ENCODE assay signal across 12 mouse cellular contexts in the genomic region with DNA sequence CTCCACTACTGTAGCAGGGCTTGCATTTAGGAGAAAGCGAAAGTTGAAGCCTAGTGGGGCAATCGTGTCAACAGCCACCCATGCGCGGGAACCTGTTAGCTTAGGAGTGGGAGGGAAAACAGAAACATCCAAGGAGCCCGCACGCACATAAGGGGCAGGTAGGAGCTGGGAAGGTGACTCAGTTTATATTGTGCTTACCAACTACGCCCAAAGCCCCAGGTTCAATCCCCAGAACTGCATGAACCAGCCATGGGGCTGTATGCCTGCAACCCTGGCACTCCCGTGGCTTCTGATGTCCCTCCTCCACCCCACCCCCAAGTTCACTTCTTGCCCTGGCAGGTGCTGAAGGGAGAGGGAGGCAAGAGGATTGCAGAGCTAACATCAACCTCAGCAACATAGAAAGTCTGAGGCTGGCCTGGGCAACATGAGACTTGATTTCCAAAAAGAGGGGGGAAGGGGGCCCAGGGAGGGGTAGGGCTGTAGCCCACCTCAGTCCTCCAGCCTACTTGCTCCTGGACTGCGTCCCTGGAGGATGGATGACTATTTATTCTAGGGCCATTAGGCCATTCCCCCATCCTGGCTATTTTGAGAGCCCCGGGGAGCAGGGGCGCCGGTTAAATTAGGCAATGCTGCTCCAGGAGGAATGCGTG. TPM values are rescaled to one million over a fixed set of nuclear protein-coding genes. Genes with fewer than 3 reads are reported as not detected.
DNase-seq lines count a peak whose midpoint lies in the region; ATAC-seq lines count a peak whose summit lies in the region.
"Had no signal": no experiment of that assay in that cellular context is flagged by ENCODE, and none has a peak within 500 bp of the region (broad histone marks: within the 10 kb centered on the region; RNA-seq: fewer than 3 reads in every experiment).

No protein-coding gene starts in this region.

- peaks cover 10% of the 10 kb centered on the region; the same call in 1 of the 2 replicates for H3K36me3 ChIP-seq in heart, embryonic 10.5 days
- no peaks in the 10 kb centered on the region for H3K36me3 ChIP-seq in lung, embryonic 15.5 days
- no peaks in the 10 kb centered on the region for H3K36me3 ChIP-seq in intestine, embryonic 16.5 days (ENCODE audit: control insufficient read depth, insufficient read depth, low read length)
- 0 out of 2 replicates have a peak, but pooled peaks cover 3% of the 10 kb centered on the region for H3K36me3 ChIP-seq in stomach, embryonic 15.5 days
- no peaks in the 10 kb centered on the region for H3K36me3 ChIP-seq in midbrain, embryonic 11.5 days (ENCODE audit: control insufficient read depth, insufficient read depth, low read length)
- H3K36me3 ChIP-seq: neural tube, embryonic 12.5 days had no signal

- intact Hi-C loops in heart, postnatal 36 days (cut with DNase I): loop anchor here (10.0 kb wide), 1 partner anchor 1337 kb away; the partner anchor contains the start of gene Id3

- ATAC-seq in lung, embryonic 15.5 days (ENCODE audit: borderline replicate concordance, extremely low read depth, low FRiP score, low TSS enrichment): no peak
- no peak for ATAC-seq in intestine, embryonic 16.5 days
- ATAC-seq in stomach, embryonic 15.5 days (ENCODE audit: insufficient read depth, low FRiP score, low read depth): no peak
- no peak for ATAC-seq in midbrain, embryonic 11.5 days (ENCODE audit: low FRiP score)

- H3K27me3 ChIP-seq in heart, embryonic 10.5 days (ENCODE audit: insufficient read depth, poor library complexity, severe bottlenecking): no peaks in the 10 kb centered on the region
- H3K27me3 ChIP-seq in lung, embryonic 15.5 days: no peaks in the 10 kb centered on the region
- no peaks in the 10 kb centered on the region for H3K27me3 ChIP-seq in intestine, embryonic 16.5 days (replicated peaks; ENCODE audit: control insufficient read depth, insufficient read depth, low read length)
- no peaks in the 10 kb centered on the region for H3K27me3 ChIP-seq in stomach, embryonic 15.5 days (replicated peaks)
- no peaks in the 10 kb centered on the region for H3K27me3 ChIP-seq in midbrain, embryonic 11.5 days (ENCODE audit: control insufficient read depth, insufficient read depth, low read length)

- no peak for DNase-seq in heart, embryonic 10.5 days (ENCODE audit: low spot score)
- DNase-seq in heart, postnatal 36 days: no peak
- DNase-seq in lung, postnatal 14 days: no peak
- no peak for DNase-seq in left cerebral cortex, adult 18-20 months (ENCODE audit: low spot score in 2 of 2)
- DNase-seq in midbrain, embryonic 11.5 days (ENCODE audit: low spot score, missing footprints): no peak
- DNase-seq: thymus, adult 18-20 months had no signal

- H3K9ac ChIP-seq in lung, embryonic 15.5 days: peak overlapping the region; percentile 18; the same call in 1 of the 2 replicates
- peak overlapping the region; percentile 41; the same call in 1 of the 2 replicates for H3K9ac ChIP-seq in intestine, embryonic 16.5 days (ENCODE audit: low read depth, low read length)
- H3K9ac ChIP-seq in stomach, embryonic 15.5 days: no peak overlapping the region
- H3K9ac ChIP-seq in midbrain, embryonic 11.5 days (ENCODE audit: low read length): no peak overlapping the region
- H3K9ac ChIP-seq: neural tube, embryonic 12.5 days had no signal

- H3K27ac ChIP-seq in heart, embryonic 10.5 days: peak overlapping the region; percentile 85
- peak overlapping the region; percentile 94 for H3K27ac ChIP-seq in lung, embryonic 15.5 days
- peak overlapping the region; percentile 71 for H3K27ac ChIP-seq in intestine, embryonic 16.5 days (ENCODE audit: low read length)
- peak overlapping the region; percentile 82 for H3K27ac ChIP-seq in stomach, embryonic 15.5 days
- H3K27ac ChIP-seq in midbrain, embryonic 11.5 days (ENCODE audit: low read depth, low read length): no peak overlapping the region
- H3K27ac ChIP-seq: neural tube, embryonic 12.5 days had no signal

- peak overlapping the region; percentile 41; the same call in 1 of the 2 replicates for H3K4me2 ChIP-seq in lung, embryonic 15.5 days
- H3K4me2 ChIP-seq in intestine, embryonic 16.5 days (ENCODE audit: low read depth, low read length): peak overlapping the region; percentile 46; the same call in 1 of the 2 replicates
- no peak overlapping the region for H3K4me2 ChIP-seq in stomach, embryonic 15.5 days
- H3K4me2 ChIP-seq in midbrain, embryonic 11.5 days: no peak overlapping the region
- H3K4me2 ChIP-seq: neural tube, embryonic 12.5 days had no signal

- H3K4me3 ChIP-seq in heart, embryonic 10.5 days: peak overlapping the region; percentile 36
- no peak overlapping the region for H3K4me3 ChIP-seq in lung, embryonic 15.5 days
- no peak overlapping the region for H3K4me3 ChIP-seq in intestine, embryonic 16.5 days (ENCODE audit: low read length)
- H3K4me3 ChIP-seq in stomach, embryonic 15.5 days (replicated peaks): no peak overlapping the region
- H3K4me3 ChIP-seq in midbrain, embryonic 11.5 days (ENCODE audit: low read depth, low read length): no peak overlapping the region
- H3K4me3 ChIP-seq: neural tube, embryonic 12.5 days had no signal

- 40% methylated on average over 13 of the region's 13 CpGs for WGBS in heart, embryonic 10.5 days
- WGBS in lung, embryonic 15.5 days: 50% methylated on average over 13 of the region's 13 CpGs
- 37% methylated on average over 13 of the region's 13 CpGs for WGBS in intestine, embryonic 16.5 days
- 47% methylated on average over 13 of the region's 13 CpGs for WGBS in stomach, embryonic 15.5 days
- 69% methylated on average over 13 of the region's 13 CpGs for WGBS in midbrain, embryonic 11.5 days

- H3K9me3 ChIP-seq in heart, embryonic 10.5 days: no peaks in the 10 kb centered on the region
- no peaks in the 10 kb centered on the region for H3K9me3 ChIP-seq in lung, embryonic 15.5 days
- no peaks in the 10 kb centered on the region for H3K9me3 ChIP-seq in intestine, embryonic 16.5 days (ENCODE audit: control insufficient read depth, low read length)
- no peaks in the 10 kb centered on the region for H3K9me3 ChIP-seq in stomach, embryonic 15.5 days
- H3K9me3 ChIP-seq in midbrain, embryonic 11.5 days (ENCODE audit: control insufficient read depth, low read length): no peaks in the 10 kb centered on the region
- H3K9me3 ChIP-seq: neural tube, embryonic 12.5 days had no signal

- peaks cover 95% of the 10 kb centered on the region for H3K4me1 ChIP-seq in heart, embryonic 10.5 days
- peaks cover 94% of the 10 kb centered on the region for H3K4me1 ChIP-seq in lung, embryonic 15.5 days
- peaks cover 88% of the 10 kb centered on the region for H3K4me1 ChIP-seq in intestine, embryonic 16.5 days (ENCODE audit: control insufficient read depth, insufficient read depth, low read length)
- H3K4me1 ChIP-seq in stomach, embryonic 15.5 days: peaks cover 87% of the 10 kb centered on the region
- peaks cover 39% of the 10 kb centered on the region for H3K4me1 ChIP-seq in midbrain, embryonic 11.5 days (ENCODE audit: control insufficient read depth, insufficient read depth, low read length)

RNA-seq across cellular contexts. Expression of gene Hspg2, which starts 12.9 kb away (rescaled TPM):
- 52.0 and 58.9 TPM in 2 replicates for polyA plus RNA-seq in heart, embryonic 10.5 days (2016; fragmentation: Nextera tagmentation; extraction: Ambion mirVana)
- total RNA-seq in heart, postnatal 36 days (2021): 100 to 1,000 TPM; 240 to 255 TPM
- polyA plus RNA-seq in lung, embryonic 15.5 days (2015; fragmentation: Nextera tagmentation; extraction: Ambion mirVana): 32.0 and 32.1 TPM in 2 replicates
- polyA plus RNA-seq in intestine, embryonic 16.5 days (2015; fragmentation: Nextera tagmentation; extraction: Ambion mirVana): 24.5 TPM in 2 replicates
- 28.5 and 28.9 TPM in 2 replicates for polyA plus RNA-seq in stomach, embryonic 15.5 days (2015; fragmentation: Nextera tagmentation; extraction: Ambion mirVana)
- total RNA-seq in left cerebral cortex, adult 18-20 months (2021): 1 to 10 TPM; 4.3 to 5.0 TPM
- 9.6 and 11.2 TPM in 2 replicates for polyA plus RNA-seq in midbrain, embryonic 11.5 days (2014; fragmentation: Nextera tagmentation; extraction: Ambion mirVana)
- total RNA-seq: megakaryocyte progenitor cell, adult 5-6 weeks had no signal

RNA-seq across cellular contexts. Expression of gene 1700013G24Rik, which starts 28.4 kb away (rescaled TPM):
- not detected in 2 replicates for polyA plus RNA-seq in heart, embryonic 10.5 days (2016; fragmentation: Nextera tagmentation; extraction: Ambion mirVana)
- not detected for total RNA-seq in heart, postnatal 36 days (2021)
- not detected in 2 replicates for polyA plus RNA-seq in lung, embryonic 15.5 days (2015; fragmentation: Nextera tagmentation; extraction: Ambion mirVana)
- polyA plus RNA-seq in intestine, embryonic 16.5 days (2015; fragmentation: Nextera tagmentation; extraction: Ambion mirVana): not detected in 2 replicates
- polyA plus RNA-seq in stomach, embryonic 15.5 days (2015; fragmentation: Nextera tagmentation; extraction: Ambion mirVana): not detected in 2 replicates
- total RNA-seq in left cerebral cortex, adult 18-20 months (2021): not detected
- not detected in 2 replicates for polyA plus RNA-seq in midbrain, embryonic 11.5 days (2014; fragmentation: Nextera tagmentation; extraction: Ambion mirVana)
- total RNA-seq: megakaryocyte progenitor cell, adult 5-6 weeks had no signal
- polyA plus RNA-seq: cortical plate, adult 2 months; neural tube, embryonic 12.5 days had no signal

RNA-seq across cellular contexts. Expression of gene Cela3b, which starts 51.2 kb away (rescaled TPM):
- not detected in 2 replicates for polyA plus RNA-seq in heart, embryonic 10.5 days (2016; fragmentation: Nextera tagmentation; extraction: Ambion mirVana)
- total RNA-seq in heart, postnatal 36 days (2021): not detected
- 0.16 and 0.94 TPM in 2 replicates for polyA plus RNA-seq in lung, embryonic 15.5 days (2015; fragmentation: Nextera tagmentation; extraction: Ambion mirVana)
- 237 and 402 TPM in 2 replicates for polyA plus RNA-seq in intestine, embryonic 16.5 days (2015; fragmentation: Nextera tagmentation; extraction: Ambion mirVana)
- 232 and 273 TPM in 2 replicates for polyA plus RNA-seq in stomach, embryonic 15.5 days (2015; fragmentation: Nextera tagmentation; extraction: Ambion mirVana)
- not detected for total RNA-seq in left cerebral cortex, adult 18-20 months (2021)
- polyA plus RNA-seq in midbrain, embryonic 11.5 days (2014; fragmentation: Nextera tagmentation; extraction: Ambion mirVana): not detected in 2 replicates
- total RNA-seq: megakaryocyte progenitor cell, adult 5-6 weeks had no signal
- polyA plus RNA-seq: cortical plate, adult 2 months; neural tube, embryonic 12.5 days had no signal

Comparison
In these comparisons a context has a peak if more than half of its experiments do, and no peak if none do; other contexts are left out.
1. H3K4me2 ChIP-seq: peak in lung, embryonic 15.5 days (single experiment) and intestine, embryonic 16.5 days (single experiment); none in stomach, embryonic 15.5 days (single experiment) and midbrain, embryonic 11.5 days (single experiment).
2. H3K9ac ChIP-seq: peak in lung, embryonic 15.5 days (single experiment) and intestine, embryonic 16.5 days (single experiment); none in stomach, embryonic 15.5 days (single experiment) and midbrain, embryonic 11.5 days (single experiment).
3. RNA of gene Cela3b, which starts 51.2 kb away (polyA plus RNA-seq): 237 to 402 TPM in intestine, embryonic 16.5 days and 232 to 273 TPM in stomach, embryonic 15.5 days; 0.16 to 0.94 TPM in lung, embryonic 15.5 days, not detected in heart, embryonic 10.5 days and not detected in midbrain, embryonic 11.5 days; every median in the first group is over 100 times any median in the second.